Mouse (Mus musculus): ENCODE measurements around the gene Igflr1. TPM values are rescaled to one million over a fixed set of nuclear protein-coding genes. Genes with fewer than 3 reads are reported as not detected.

The Igflr1 gene
- polyA plus RNA-seq, 1 experiment from 2014 or later = 4.5 TPM

DNA sequence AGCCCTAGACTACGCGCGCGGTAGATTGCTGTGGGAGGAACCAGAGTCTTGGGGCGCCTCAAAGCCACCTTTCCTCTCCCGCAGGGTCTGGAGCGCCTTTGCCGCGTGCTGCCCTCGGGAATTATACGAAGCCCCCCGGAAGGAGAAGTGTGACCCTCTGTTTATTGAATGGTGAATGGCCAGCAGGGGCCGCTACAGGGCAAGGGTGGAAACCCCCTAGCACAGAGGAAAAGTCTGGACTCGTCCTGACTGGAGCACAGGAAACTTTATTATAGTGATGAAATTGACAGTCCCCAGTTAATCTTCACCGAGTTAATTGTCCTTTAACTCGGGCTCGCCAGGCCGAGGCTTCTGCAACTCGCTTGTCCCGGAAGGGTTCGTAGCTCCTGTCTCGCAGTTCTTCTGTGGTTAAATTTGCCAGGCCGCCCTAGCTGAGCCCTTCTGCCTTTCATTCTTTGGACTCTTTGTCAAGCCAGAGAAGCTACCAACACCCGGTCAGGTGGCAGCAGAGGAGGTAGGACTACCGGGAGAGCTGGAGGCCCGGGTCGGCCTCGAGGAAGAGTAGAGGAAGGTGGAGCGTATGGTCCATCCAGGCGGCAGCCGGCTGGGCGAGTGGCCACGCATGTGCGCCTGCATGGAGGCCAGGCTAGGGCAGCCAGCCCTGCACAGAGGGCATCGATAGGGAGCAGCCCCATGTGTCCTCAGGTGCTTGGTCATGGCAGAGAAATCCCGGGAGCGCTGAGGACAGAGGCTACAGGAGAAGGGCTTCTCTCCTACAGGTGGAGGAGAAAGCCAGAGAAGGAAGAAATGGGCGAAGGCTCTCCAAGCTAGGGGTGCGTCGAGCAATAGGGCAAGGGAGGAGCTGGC lies 24.4 kb downstream of the Igflr1 start:
- Histone ChIP-seq H3K4me3 (ENCODE audit: low read depth, low read length) (peak overlapping the region; percentile 94), H3K4me1 (ENCODE audit: control insufficient read depth, insufficient read depth, low read length) (peaks cover 16% of the 10 kb centered on the region), H3K9me3 (replicated peaks; ENCODE audit: control insufficient read depth, low read length, poor library complexity, severe bottlenecking) (no peaks in the 10 kb centered on the region), H3K4me2 (ENCODE audit: low read length) (peak overlapping the region; percentile 66), H3K27ac (ENCODE audit: low read length) (peak overlapping the region; percentile 93), H3K36me3 (ENCODE audit: control insufficient read depth, insufficient read depth, low read length) (peaks cover 11% of the 10 kb centered on the region; the same call in 1 of the 2 replicates), H3K9ac (ENCODE audit: low read depth, low read length) (peak overlapping the region; percentile 94), H3K27me3 (ENCODE audit: control insufficient read depth, insufficient read depth, low read depth, low read length) (no peaks in the 10 kb centered on the region)
- WGBS = 29% methylated on average over 40 of the region's 40 CpGs
- ATAC-seq = peak; percentile 74

DNA sequence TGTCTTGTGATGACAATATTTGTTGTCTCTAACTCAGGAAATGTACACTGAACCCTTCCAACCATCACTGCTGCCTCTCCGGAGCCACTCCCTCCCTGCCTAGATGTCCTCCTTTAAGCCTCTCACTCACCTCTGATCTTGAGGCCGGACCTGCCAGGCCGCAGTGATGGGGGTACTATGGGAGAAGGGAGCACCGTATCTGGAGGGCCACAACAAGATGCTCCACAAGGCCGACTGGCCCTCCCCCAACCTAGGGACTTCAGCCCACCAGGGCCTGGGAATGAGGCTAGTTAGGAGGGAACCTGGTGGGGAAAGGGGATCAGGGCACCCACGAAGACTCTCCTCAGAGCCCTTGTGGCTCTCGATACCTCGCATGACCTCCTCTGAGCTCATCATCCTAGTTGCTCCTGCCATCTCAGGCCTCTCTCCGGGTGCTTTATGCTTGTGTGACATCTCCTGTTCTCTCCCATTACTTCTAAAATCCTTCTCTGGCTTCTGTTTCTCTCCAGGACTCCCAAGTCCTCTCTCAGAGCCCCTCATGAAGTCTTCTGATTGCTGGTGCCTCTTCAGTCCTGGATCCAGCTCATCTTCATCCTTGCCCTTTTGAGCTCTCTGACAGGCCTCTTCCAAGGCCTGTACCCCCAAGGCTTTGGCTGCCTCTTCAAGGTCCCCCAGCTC lies 25.8 kb downstream of the Igflr1 start:
- WGBS = 80% methylated on average over 9 of the region's 9 CpGs
- ATAC-seq = no peak
- H3K4me3 ChIP-seq (ENCODE audit: low read depth, low read length) = no peak overlapping the region
- no peak overlapping the region for H3K27ac ChIP-seq (ENCODE audit: low read length)
- no peak overlapping the region for H3K9ac ChIP-seq (ENCODE audit: low read depth, low read length)
- no peaks in the 10 kb centered on the region for H3K9me3 ChIP-seq (replicated peaks; ENCODE audit: control insufficient read depth, low read length, poor library complexity, severe bottlenecking)
- H3K4me1 ChIP-seq (ENCODE audit: control insufficient read depth, insufficient read depth, low read length) = peaks cover 16% of the 10 kb centered on the region
- H3K36me3 ChIP-seq (ENCODE audit: control insufficient read depth, insufficient read depth, low read length) = 0 out of 2 replicates have a peak, but pooled peaks cover 3% of the 10 kb centered on the region
- no peaks in the 10 kb centered on the region for H3K27me3 ChIP-seq (ENCODE audit: control insufficient read depth, insufficient read depth, low read depth, low read length)
- H3K4me2 ChIP-seq (ENCODE audit: low read length) = no peak overlapping the region

DNA sequence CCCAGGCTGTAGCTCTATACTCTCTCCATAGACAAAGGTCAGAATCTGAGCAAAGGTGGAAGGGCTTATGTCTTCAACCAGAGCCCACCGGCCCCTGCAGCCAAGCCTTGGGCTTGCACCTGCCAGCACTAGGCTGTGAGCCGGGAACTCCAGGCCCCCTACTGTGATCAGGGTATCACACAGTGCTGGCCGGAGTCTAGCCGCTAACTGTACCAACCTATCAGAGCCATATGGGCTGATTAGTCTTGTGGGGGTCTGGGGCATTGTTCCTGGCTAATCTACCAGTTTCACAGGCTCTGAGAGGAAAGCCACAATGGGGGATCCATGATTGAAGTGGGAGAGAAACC lies 26.4 kb downstream of the Igflr1 start:
- Histone ChIP-seq H3K27me3 (ENCODE audit: control insufficient read depth, insufficient read depth, low read depth, low read length) (no peaks in the 10 kb centered on the region), H3K36me3 (ENCODE audit: control insufficient read depth, insufficient read depth, low read length) (no peaks in the 10 kb centered on the region), H3K4me1 (ENCODE audit: control insufficient read depth, insufficient read depth, low read length) (peaks cover 16% of the 10 kb centered on the region), H3K9me3 (replicated peaks; ENCODE audit: control insufficient read depth, low read length, poor library complexity, severe bottlenecking) (no peaks in the 10 kb centered on the region), H3K9ac (ENCODE audit: low read depth, low read length) (no peak overlapping the region), H3K27ac (ENCODE audit: low read length) (no peak overlapping the region), H3K4me3 (ENCODE audit: low read depth, low read length) (no peak overlapping the region), H3K4me2 (ENCODE audit: low read length) (no peak overlapping the region)
- 15% methylated on average over 4 of the region's 4 CpGs for WGBS
- ATAC-seq = no peak

DNA sequence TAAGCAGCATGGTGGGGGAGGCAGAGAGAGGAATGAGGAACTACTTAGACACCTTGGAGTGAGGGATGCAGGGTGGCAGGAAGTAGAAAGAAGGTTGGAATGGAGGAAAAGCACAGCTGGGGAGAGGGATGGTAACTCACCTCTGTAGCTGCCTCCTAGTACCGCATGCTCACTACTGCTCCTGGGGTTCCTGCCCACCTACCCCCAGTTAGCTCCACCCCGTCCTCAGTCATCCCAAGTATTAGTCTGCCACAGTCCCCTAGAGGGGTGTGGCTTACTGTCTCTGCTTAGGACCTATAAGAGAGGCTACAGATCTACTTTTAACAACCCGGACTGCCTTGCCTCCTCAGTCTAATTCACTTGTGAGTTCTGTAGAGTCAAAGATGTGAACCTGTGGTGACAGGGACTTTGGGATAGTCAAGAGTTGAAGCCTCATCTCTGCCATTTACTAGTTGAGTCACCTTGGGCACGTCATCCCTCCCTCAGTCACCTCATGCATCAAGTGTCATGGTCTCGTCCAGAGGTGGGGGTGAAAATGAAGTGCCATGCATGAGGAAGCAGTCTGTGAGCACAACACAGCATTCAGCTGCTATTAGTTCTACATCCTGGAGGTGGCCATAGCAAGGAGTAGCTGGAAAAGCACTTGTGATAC lies 27.7 kb downstream of the Igflr1 start:
- ATAC-seq = no peak
- H3K4me2 ChIP-seq (ENCODE audit: low read length) = no peak overlapping the region
- no peaks in the 10 kb centered on the region for H3K9me3 ChIP-seq (replicated peaks; ENCODE audit: control insufficient read depth, low read length, poor library complexity, severe bottlenecking)
- no peak overlapping the region for H3K4me3 ChIP-seq (ENCODE audit: low read depth, low read length)
- no peaks in the 10 kb centered on the region for H3K27me3 ChIP-seq (ENCODE audit: control insufficient read depth, insufficient read depth, low read depth, low read length)
- peaks cover 5% of the 10 kb centered on the region for H3K4me1 ChIP-seq (ENCODE audit: control insufficient read depth, insufficient read depth, low read length)
- 58% methylated on average over 5 of the region's 5 CpGs for WGBS
- H3K9ac ChIP-seq (ENCODE audit: low read depth, low read length) = no peak overlapping the region
- H3K36me3 ChIP-seq (ENCODE audit: control insufficient read depth, insufficient read depth, low read length) = no peaks in the 10 kb centered on the region
- H3K27ac ChIP-seq (ENCODE audit: low read length) = no peak overlapping the region

DNA sequence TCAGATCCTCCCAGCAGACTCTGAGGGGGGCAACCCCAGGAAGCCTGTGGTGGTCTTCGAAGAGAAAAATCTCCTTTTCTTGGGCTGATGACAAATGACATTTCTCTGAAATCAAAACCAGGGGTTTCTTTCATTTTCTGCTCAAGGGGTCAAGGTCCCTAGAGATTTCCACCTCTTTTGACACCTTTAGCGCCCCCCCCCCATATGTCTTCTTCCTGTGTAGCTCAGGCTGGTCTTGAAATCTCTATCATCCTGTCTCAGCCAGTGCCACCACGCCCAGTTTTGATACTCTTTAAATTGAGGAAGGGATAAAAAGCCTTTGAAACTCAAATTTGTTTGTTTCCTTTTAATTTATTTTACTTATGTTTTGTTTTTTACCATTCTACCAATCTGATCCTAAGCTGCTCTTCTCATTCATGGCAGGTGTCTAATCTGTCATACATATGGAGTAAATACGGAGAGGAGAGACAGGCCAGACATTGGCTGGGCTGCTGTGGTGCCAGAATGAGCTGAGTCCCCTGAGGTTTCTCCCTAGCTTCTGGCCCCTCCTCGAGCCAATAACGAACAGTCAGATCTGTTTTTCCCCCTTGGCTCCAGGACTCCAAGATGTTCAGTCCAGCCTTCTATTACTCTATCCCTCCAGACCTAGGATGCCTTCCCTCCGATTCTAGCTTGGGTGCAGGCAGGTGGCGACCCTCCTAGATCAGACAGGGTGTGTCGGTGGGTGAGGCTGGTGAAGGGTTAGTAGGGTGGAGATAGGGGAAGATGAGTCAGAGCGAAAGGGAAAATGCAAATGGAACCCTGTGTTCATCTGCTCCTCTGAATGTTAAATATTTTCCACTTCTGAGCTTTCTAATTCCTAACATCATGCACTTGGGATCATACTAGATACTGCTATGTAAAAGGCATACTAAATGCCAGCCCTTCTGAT lies 28.6 kb downstream of the Igflr1 start:
- Histone ChIP-seq H3K36me3 (ENCODE audit: control insufficient read depth, insufficient read depth, low read length) (no peaks in the 10 kb centered on the region), H3K4me2 (ENCODE audit: low read length) (no peak overlapping the region), H3K27me3 (ENCODE audit: control insufficient read depth, insufficient read depth, low read depth, low read length) (no peaks in the 10 kb centered on the region), H3K4me3 (ENCODE audit: low read depth, low read length) (no peak overlapping the region), H3K9me3 (replicated peaks; ENCODE audit: control insufficient read depth, low read length, poor library complexity, severe bottlenecking) (no peaks in the 10 kb centered on the region), H3K4me1 (ENCODE audit: control insufficient read depth, insufficient read depth, low read length) (peaks cover 5% of the 10 kb centered on the region), H3K9ac (ENCODE audit: low read depth, low read length) (no peak overlapping the region), H3K27ac (ENCODE audit: low read length) (no peak overlapping the region)
- 65% methylated on average over 10 of the region's 10 CpGs for WGBS
- ATAC-seq = no peak

DNA sequence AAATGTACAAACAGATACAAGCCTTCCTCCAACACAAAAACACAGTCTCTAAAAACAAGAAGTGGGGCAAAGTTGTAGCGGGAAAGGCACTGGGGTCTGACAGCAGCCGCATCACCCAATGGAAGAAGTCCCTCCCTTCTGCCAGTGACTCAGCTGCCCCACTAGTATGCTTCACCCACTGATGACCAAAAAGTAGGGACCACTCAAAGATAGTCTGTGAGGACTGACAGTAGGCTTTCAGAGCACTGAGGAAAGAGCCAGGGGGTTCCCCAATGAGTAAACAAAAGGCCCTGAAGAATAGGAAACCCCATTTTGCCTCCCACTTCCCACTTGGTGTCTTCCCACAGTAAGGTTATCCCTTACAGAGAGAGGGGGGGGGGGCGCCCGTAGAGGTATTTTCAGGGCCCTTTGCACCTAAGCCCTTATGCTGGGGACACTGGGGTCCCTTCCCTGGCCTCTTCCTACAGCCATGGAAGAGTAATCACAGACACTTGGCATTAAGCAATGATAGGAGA lies 29.3 kb downstream of the Igflr1 start:
- 59% methylated on average over 4 of the region's 4 CpGs for WGBS
- ATAC-seq = no peak

DNA sequence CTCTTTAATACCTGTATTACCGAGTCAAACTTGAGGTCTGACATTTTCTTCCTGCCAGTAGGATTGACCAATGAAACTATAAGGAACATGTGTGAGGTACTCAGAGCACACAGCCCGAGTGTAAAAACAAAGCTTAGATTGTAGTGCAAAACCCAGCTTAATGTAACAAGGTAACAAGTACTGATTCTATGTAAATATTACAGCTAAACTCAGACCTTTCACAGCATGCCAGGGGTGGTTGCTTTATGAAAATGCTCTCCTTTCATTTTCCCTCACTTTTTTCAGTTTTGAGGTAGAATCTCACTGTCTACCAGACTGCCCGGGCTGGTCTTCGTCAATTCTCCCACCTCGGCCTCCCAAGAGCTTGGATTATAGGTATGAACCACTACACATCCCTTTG lies 30.9 kb downstream of the Igflr1 start:
- Histone ChIP-seq H3K4me1 (ENCODE audit: control insufficient read depth, insufficient read depth, low read length) (peaks cover 4% of the 10 kb centered on the region; the same call in 1 of the 2 replicates), H3K36me3 (ENCODE audit: control insufficient read depth, insufficient read depth, low read length) (no peaks in the 10 kb centered on the region), H3K27me3 (ENCODE audit: control insufficient read depth, insufficient read depth, low read depth, low read length) (no peaks in the 10 kb centered on the region), H3K4me2 (ENCODE audit: low read length) (no peak overlapping the region), H3K4me3 (ENCODE audit: low read depth, low read length) (no peak overlapping the region), H3K27ac (ENCODE audit: low read length) (no peak overlapping the region), H3K9ac (ENCODE audit: low read depth, low read length) (no peak overlapping the region), H3K9me3 (replicated peaks; ENCODE audit: control insufficient read depth, low read length, poor library complexity, severe bottlenecking) (no peaks in the 10 kb centered on the region)
- WGBS = 86% methylated on average over 5 of the region's 5 CpGs
- ATAC-seq = no peak

More for the DNA sequence above, 29.3 kb downstream of the Igflr1 start:
- Histone ChIP-seq H3K27me3 (ENCODE audit: control insufficient read depth, insufficient read depth, low read depth, low read length) (no peaks in the 10 kb centered on the region), H3K27ac (ENCODE audit: low read length) (no peak overlapping the region), H3K4me1 (ENCODE audit: control insufficient read depth, insufficient read depth, low read length) (peaks cover 6% of the 10 kb centered on the region), H3K9me3 (replicated peaks; ENCODE audit: control insufficient read depth, low read length, poor library complexity, severe bottlenecking) (no peaks in the 10 kb centered on the region), H3K36me3 (ENCODE audit: control insufficient read depth, insufficient read depth, low read length) (no peaks in the 10 kb centered on the region), H3K4me2 (ENCODE audit: low read length) (no peak overlapping the region), H3K9ac (ENCODE audit: low read depth, low read length) (no peak overlapping the region), H3K4me3 (ENCODE audit: low read depth, low read length) (no peak overlapping the region)

DNA sequence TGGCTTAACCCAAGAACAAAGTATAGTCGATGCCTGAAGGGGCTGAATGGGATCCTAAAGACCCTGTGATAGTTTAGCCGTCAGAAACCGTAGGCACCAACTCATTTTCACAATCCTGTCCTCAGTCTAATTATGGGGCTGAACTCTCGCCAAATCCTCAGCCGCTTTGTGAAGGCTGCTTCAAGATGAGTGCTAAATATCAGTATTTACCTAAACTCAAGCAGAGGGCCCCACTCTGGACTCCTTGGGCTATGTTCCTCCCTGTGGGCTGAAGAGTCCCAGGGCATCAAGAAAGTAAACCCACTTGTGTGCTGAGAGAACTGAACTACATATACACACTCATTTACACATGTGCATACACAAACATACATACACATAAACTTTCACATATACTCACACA lies 31.6 kb downstream of the Igflr1 start:
- H3K4me3 ChIP-seq (ENCODE audit: low read depth, low read length) = no peak overlapping the region
- no peak overlapping the region for H3K4me2 ChIP-seq (ENCODE audit: low read length)
- no peaks in the 10 kb centered on the region for H3K9me3 ChIP-seq (replicated peaks; ENCODE audit: control insufficient read depth, low read length, poor library complexity, severe bottlenecking)
- H3K9ac ChIP-seq (ENCODE audit: low read depth, low read length) = no peak overlapping the region
- peaks cover 4% of the 10 kb centered on the region; the same call in 1 of the 2 replicates for H3K4me1 ChIP-seq (ENCODE audit: control insufficient read depth, insufficient read depth, low read length)
- no peaks in the 10 kb centered on the region for H3K36me3 ChIP-seq (ENCODE audit: control insufficient read depth, insufficient read depth, low read length)
- no peak overlapping the region for H3K27ac ChIP-seq (ENCODE audit: low read length)
- no peak for ATAC-seq
- H3K27me3 ChIP-seq (ENCODE audit: control insufficient read depth, insufficient read depth, low read depth, low read length) = no peaks in the 10 kb centered on the region
- WGBS = 69% methylated on average over 5 of the region's 5 CpGs

Data from midbrain, embryonic 16.5 days (tissue).